Mouse (Mus musculus) midbrain, postnatal 0 days (tissue): ENCODE measurements around the gene Gfm1. TPM values are rescaled to one million over a fixed set of nuclear protein-coding genes. Genes with fewer than 3 reads are reported as not detected.

Experiments used
- ATAC-seq: fragments of 200-750 bp; cut with Nextera tagmentation; 2 replicates; pipeline ENCODE4 v1.8.0; 2017; ENCODE audit warnings: moderate number of reproducible peaks, mild to moderate bottlenecking, moderate TSS enrichment, moderate library complexity; ENCODE audit not compliant: low FRiP score
- DNase-seq: peaks from one replicate; pipeline ENCODE4 v3.0.0-alpha.2; 2015; ENCODE audit warnings: low spot score
- H3K27ac ChIP-seq: fragments of 300-500 bp; sonication (generic); 2 replicates; pipeline ENCODE4 v1.5.1; 2014; ENCODE audit warnings: low read depth, mild to moderate bottlenecking, low read length, mixed read lengths
- H3K27me3 ChIP-seq: fragments of 300-500 bp; sonication (generic); 2 replicates; pipeline ENCODE4 v1.6.1; 2014; ENCODE audit warnings: low read length, control low read depth, mixed read lengths; ENCODE audit not compliant: insufficient read depth
- H3K36me3 ChIP-seq: fragments of 300-500 bp; sonication (generic); 2 replicates; pipeline ENCODE4 v1.6.1; 2014; ENCODE audit warnings: low read length, control low read depth, mixed read lengths; ENCODE audit not compliant: insufficient read depth
- H3K4me1 ChIP-seq: fragments of 300-500 bp; sonication (generic); 2 replicates; pipeline ENCODE4 v1.6.1; 2014; ENCODE audit warnings: mild to moderate bottlenecking, control low read depth, antibody characterized with exemption, low read length, mixed read lengths; ENCODE audit not compliant: insufficient read depth
- H3K4me2 ChIP-seq: fragments of 300-500 bp; sonication (generic); 2 replicates; pipeline ENCODE4 v1.6.1; 2014; ENCODE audit warnings: low read depth, mild to moderate bottlenecking, low read length, mixed read lengths; ENCODE audit not compliant: poor library complexity, severe bottlenecking
- H3K4me3 ChIP-seq: fragments of 300-500 bp; sonication (generic); 2 replicates; pipeline ENCODE4 v1.5.1; 2014; ENCODE audit warnings: low read depth, mild to moderate bottlenecking, low read length, moderate library complexity
- H3K9ac ChIP-seq: fragments of 300-500 bp; sonication (generic); replicated peaks from 2 replicates; pipeline ENCODE4 v1.6.1; 2014; ENCODE audit warnings: mild to moderate bottlenecking, low read length, moderate library complexity, mixed read lengths; ENCODE audit not compliant: poor library complexity, severe bottlenecking
- H3K9me3 ChIP-seq: fragments of 300-500 bp; sonication (generic); 2 replicates; pipeline ENCODE4 v1.6.1; 2016; ENCODE audit warnings: low read length, control low read depth
- CTCF ChIP-seq: IDR thresholded peaks from 2 replicates; pipeline ENCODE4 v1.5.1; 2016; ENCODE audit warnings: antibody characterized with exemption, mild to moderate bottlenecking
- WGBS: fragments of 180-500 bp; shearing (Covaris S2); extraction: QIAGEN DNeasy Blood & Tissue Kit; methylation state at CpG from one replicate; pipeline ENCODE4 v1.1.7; 2014; 5-methylcytosine and 5-hydroxymethylcytosine counted together
- polyA plus RNA-seq: library from polyadenylated mRNA; unstranded; fragments of >200 nt; fragmentation: Nextera tagmentation; extraction: Ambion mirVana; gene quantifications from 2 replicates; pipeline ENCODE4 v1.2.1, GENCODE M21; 2015
- total RNA-seq: library from RNA; depleted of rRNA; stranded (reverse); fragments of >200 nt; gene quantifications from 2 replicates; pipeline ENCODE4 v1.2.3, GENCODE M21; 2014

The Gfm1 gene
- total and polyA plus RNA-seq, 2 experiments from 2014 or later = 21.3 to 29.1 TPM

DNA sequence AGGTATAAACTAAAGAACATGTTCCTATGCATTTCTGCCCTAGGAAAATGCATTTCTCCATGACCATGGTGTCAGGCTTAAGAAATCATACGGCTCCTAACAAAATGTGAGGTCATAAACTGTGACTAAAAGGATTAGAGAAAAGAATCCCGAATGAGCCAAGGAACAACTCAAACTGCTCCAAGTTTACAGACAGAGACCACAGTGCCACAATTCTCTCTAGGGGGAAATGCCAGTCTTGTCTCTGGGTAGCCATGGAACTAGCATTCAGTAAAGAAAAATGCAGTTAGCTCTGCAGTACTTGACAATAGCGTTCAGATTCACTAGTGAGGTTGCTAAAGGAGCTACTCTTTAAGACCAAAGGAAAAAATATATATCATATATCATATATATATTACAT lies 30.0 kb downstream of the Gfm1 start:
- DNase-seq = peak; percentile 81
- 0 out of 2 replicates have a peak, but pooled peaks have one; percentile 35 for ATAC-seq
- Histone ChIP-seq H3K4me3 (no peak overlapping the region), H3K27me3 (no peaks in the 10 kb centered on the region), H3K4me2 (no peak overlapping the region), H3K9ac (no peak overlapping the region), H3K27ac (peak overlapping the region; percentile 52; the same call in 1 of the 2 replicates), H3K36me3 (peaks cover 32% of the 10 kb centered on the region), H3K9me3 (no peaks in the 10 kb centered on the region), H3K4me1 (no peaks in the 10 kb centered on the region)
- 28% methylated on average over 3 of the region's 3 CpGs for WGBS
- TF ChIP-seq CTCF = no peak

- ATAC-seq = no peak
- Histone ChIP-seq H3K9ac (no peak overlapping the region), H3K27ac (peak overlapping the region; percentile 63; the same call in 1 of the 2 replicates), H3K9me3 (no peaks in the 10 kb centered on the region), H3K36me3 (peaks cover 17% of the 10 kb centered on the region), H3K4me3 (peak overlapping the region; percentile 59), H3K4me2 (0 out of 2 replicates have a peak overlapping the region, but pooled peaks have one; percentile 67), H3K4me1 (no peaks in the 10 kb centered on the region), H3K27me3 (no peaks in the 10 kb centered on the region)
- no peak for TF ChIP-seq CTCF
- 61% methylated on average over 7 of the region's 7 CpGs for WGBS
- DNase-seq = no peak
Measured at GRCm38 (mm10) chr3:67462015-67462414, 32.1 kb downstream of the Gfm1 start.

GRCm38 (mm10) chr3:67462578-67462977 lies 32.7 kb downstream of the Gfm1 start:
- Histone ChIP-seq H3K4me2 (peak overlapping the region; percentile 67), H3K27ac (peak overlapping the region; percentile 63), H3K4me3 (peak overlapping the region; percentile 59), H3K9me3 (no peaks in the 10 kb centered on the region), H3K9ac (0 out of 2 replicates have a peak overlapping the region, but pooled peaks have one; percentile 19), H3K36me3 (peaks cover 12% of the 10 kb centered on the region), H3K4me1 (no peaks in the 10 kb centered on the region), H3K27me3 (no peaks in the 10 kb centered on the region)
- TF ChIP-seq CTCF = no peak
- peak; percentile 57 for DNase-seq
- ATAC-seq = no peak
- whole genome bisulfite sequencing = 45% methylated on average over 10 of the region's 10 CpGs

DNA sequence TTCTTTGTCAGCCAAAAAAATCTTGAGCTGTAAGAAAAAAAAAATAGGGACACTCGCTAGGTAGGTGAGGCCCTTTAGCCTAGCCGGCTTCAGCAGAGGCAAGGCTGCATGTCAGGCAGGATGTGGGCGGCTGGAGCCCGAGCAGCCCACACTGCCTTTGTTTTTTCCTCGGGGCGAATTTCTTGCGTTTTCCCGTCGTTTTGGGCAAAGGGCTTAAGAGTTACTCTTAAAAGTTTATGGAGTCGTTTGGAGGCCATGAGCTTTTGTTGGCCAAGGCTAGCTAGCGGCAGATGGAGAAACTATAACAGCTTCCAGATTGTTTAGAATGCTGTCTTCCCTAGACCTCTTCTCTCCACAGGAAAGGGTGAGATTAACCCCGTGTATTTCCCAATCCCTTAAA lies 33.1 kb downstream of the Gfm1 start:
- H3K4me1 ChIP-seq = no peaks in the 10 kb centered on the region
- no peak for TF ChIP-seq CTCF
- H3K27me3 ChIP-seq = no peaks in the 10 kb centered on the region
- H3K27ac ChIP-seq = peak overlapping the region; percentile 52
- H3K36me3 ChIP-seq = peaks cover 10% of the 10 kb centered on the region
- WGBS = 3% methylated on average over 12 of the region's 12 CpGs
- DNase-seq (peak; percentile 12), ATAC-seq (no peak)
- H3K4me3 ChIP-seq = peak overlapping the region; percentile 59
- H3K9me3 ChIP-seq = no peaks in the 10 kb centered on the region
- H3K9ac ChIP-seq = peak overlapping the region; percentile 81
- H3K4me2 ChIP-seq = peak overlapping the region; percentile 67

DNA sequence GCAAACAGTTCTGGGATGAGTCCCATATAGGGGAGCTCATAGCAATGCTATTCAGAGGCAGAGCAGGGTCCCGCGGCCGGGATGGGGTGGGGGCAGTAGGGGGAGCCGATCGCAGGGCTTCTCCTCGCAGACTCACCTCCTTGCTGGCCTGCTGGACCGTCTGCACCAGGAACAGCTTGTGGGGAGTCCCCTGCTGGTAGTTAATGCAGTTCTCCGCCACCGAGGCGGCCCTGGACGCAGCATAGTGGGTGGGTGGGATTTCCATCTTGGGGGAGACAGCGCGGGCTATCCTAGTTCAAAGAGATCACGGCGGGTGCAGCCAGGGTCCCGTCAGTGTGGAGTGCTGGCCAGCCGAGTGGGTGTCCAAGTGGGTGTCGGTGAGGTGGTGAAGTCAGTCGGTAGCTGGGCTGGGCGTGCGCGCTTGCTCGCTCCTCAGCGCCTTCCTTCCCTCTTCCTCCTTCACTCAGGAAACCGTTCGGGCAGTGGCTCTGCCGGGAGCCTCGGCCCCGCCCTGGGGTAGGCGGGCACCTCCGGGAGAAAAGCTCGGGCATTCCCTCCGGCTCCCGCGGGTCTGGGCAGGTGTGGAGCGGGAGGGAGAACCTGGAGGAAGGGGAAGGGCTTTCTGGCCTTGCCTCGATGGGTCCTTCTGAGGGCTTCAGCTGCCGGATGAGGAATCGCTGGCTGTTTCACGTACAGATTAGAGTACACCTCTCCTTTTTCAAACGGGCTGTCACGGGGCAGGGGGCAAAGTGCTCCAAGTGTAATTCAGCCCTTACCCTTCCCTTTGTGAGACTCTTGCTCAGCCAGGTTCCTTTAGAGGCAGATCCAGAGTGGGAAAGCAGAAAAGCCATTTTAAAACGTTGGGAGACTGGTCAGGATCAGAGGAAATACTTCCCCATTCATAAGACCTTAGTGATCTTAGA lies 33.8 kb downstream of the Gfm1 start, which contains the start of gene Lxn:
TSS of gene Lxn (minus strand) at position 477 of the 923 bp plus-strand sequence.
- H3K27me3 ChIP-seq = no peaks in the 10 kb centered on the region
- peak; percentile 61 for TF ChIP-seq CTCF
- peak within 1 kb of the TSS; percentile 59 for H3K4me3 ChIP-seq
- DNase-seq (peak; percentile 57), ATAC-seq (peak; percentile 82)
- WGBS = under 1% methylated on average over 41 of the region's 43 CpGs
- peaks cover 7% of the 10 kb centered on the region; the same call in 1 of the 2 replicates for H3K36me3 ChIP-seq
- H3K4me2 ChIP-seq = peak within 1 kb of the TSS; percentile 67
- peak within 1 kb of the TSS; percentile 52 for H3K27ac ChIP-seq
- H3K4me1 ChIP-seq = no peaks in the 10 kb centered on the region
- peak within 1 kb of the TSS; percentile 81 for H3K9ac ChIP-seq
- H3K9me3 ChIP-seq = no peaks in the 10 kb centered on the region

DNA sequence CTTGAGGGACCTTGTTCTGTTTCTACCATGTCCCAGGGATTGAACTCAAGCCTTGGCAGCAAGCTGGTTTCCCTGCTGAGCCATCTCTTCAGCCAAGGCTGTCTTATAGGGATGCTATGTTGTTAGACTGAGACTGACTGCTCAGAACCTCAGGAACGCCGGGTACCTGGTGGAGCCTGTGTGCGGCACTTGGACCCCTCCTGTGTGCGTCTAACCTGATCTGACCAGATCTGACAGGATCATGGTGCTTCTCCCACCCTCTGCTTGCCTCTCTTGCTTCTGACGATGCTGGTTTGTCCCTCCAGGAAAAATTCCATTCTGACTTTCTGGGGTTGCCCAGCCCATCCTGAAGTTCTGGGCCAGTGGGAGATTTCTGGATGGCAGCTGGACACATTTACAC lies 36.7 kb downstream of the Gfm1 start:
- Histone ChIP-seq H3K27ac (no peak overlapping the region), H3K9me3 (no peaks in the 10 kb centered on the region), H3K9ac (no peak overlapping the region), H3K4me1 (no peaks in the 10 kb centered on the region), H3K36me3 (peaks cover 9% of the 10 kb centered on the region), H3K27me3 (no peaks in the 10 kb centered on the region), H3K4me3 (no peak overlapping the region), H3K4me2 (no peak overlapping the region)
- TF ChIP-seq CTCF = no peak
- WGBS = 89% methylated on average over 5 of the region's 5 CpGs
- DNase-seq = no peak
- no peak for ATAC-seq
